Mouse (Mus musculus) spleen, adult 2 months (tissue): ENCODE measurements around the gene Osm.

ENCODE experiments used
- CTCF ChIP-seq: fragments of 200-500 bp; IDR thresholded peaks from 2 replicates; pipeline ENCODE4 v1.5.1; 2011; ENCODE audit warnings: mild to moderate bottlenecking, inconsistent platforms; ENCODE audit not compliant: insufficient read depth, insufficient read length, insufficient replicate concordance; ENCODE audit errors: extremely low read depth
- POLR2A ChIP-seq: fragments of 200-500 bp; IDR thresholded peaks from 2 replicates; pipeline ENCODE4 v1.6.1; 2011; ENCODE audit warnings: low read depth, low read length, inconsistent platforms

GRCm38 (mm10) chr11:4205097-4205655, 31.0 kb upstream of the Osm start:
- TF ChIP-seq CTCF: no peak
- no peak for TF ChIP-seq POLR2A
